Mouse (Mus musculus) heart, postnatal 0 days (tissue): ENCODE data around the gene Tnc.

Experiments
- CTCF ChIP-seq: IDR thresholded peaks from 2 replicates; pipeline ENCODE4 v1.5.1; 2016; ENCODE audit warnings: antibody characterized with exemption, control low read depth, low read depth
- EP300 ChIP-seq: IDR thresholded peaks from 2 replicates; pipeline ENCODE4 v1.6.1; 2016; ENCODE audit warnings: antibody characterized with exemption, low read depth

DNA sequence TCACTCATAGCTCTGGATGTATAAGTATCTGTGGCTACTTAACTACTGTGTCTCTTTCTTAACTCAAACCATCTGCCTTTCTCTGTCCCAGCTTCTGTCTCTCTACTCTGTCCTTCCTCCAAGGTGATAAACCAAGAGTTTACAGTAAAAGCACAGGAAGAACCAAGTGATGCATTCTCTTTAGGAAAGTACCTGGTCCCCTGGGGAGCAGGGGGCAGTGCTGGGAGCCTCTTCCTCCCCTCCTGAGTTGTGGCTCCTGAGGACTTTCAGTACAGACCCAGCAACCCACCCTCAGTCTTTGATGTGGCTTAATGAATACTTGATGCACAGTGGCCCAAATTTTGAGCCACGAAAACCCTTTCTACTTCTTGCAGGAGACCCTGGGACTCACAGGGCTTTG, 118.6 kb downstream of the Tnc start:
- TF ChIP-seq CTCF: no peak
- no peak for TF ChIP-seq EP300
